Mouse (Mus musculus) G1E (cell line): Measurements from ENCODE around the gene Hapln4.

ENCODE experiments used
- CTCF ChIP-seq: IDR thresholded peaks from 2 replicates; pipeline ENCODE4 v1.5.1; 2012; ENCODE audit warnings: low read depth, low read length, inconsistent platforms, mixed read lengths
- GATA2 ChIP-seq: IDR thresholded peaks from 2 replicates; pipeline ENCODE4 v1.6.1; 2012; ENCODE audit warnings: low read depth, low read length, inconsistent platforms, borderline replicate concordance
- TAL1 ChIP-seq: conservative IDR thresholded peaks from 2 replicates; pipeline ENCODE4 v1.6.1; 2012; ENCODE audit warnings: low read depth, low read length, inconsistent platforms, mixed read lengths

DNA sequence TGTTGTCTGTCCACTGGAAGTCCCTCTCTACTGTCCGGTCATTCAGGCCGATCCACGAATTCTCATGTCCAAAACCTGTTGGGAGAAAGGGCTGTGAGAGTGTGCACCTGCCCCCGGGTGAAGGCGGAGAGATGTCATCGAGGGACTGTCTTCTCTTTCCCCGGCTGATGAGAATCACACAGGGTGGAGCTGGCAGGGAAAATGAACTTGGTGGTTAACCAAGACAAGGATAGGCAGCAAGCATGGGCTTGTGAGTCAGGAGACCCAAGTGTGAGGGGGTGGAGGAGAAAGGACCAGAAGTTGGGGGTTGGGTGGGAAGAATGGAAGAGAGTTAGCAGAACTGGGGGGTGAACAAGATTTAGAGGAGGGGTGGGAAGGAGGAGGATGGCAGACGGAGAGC is 17.0 kb downstream of the Hapln4 start:
- TF ChIP-seq CTCF (no peak), GATA2 (no peak), TAL1 (no peak)
